Mouse (Mus musculus): Measurements from ENCODE around the gene Ptpra. TPM values are rescaled to one million over a fixed set of nuclear protein-coding genes. Genes with fewer than 3 reads are reported as not detected.

Ptpra gene
- total and polyA plus RNA-seq, 3 experiments = 38.5 to 73.3 (median 40.4) TPM

DNA sequence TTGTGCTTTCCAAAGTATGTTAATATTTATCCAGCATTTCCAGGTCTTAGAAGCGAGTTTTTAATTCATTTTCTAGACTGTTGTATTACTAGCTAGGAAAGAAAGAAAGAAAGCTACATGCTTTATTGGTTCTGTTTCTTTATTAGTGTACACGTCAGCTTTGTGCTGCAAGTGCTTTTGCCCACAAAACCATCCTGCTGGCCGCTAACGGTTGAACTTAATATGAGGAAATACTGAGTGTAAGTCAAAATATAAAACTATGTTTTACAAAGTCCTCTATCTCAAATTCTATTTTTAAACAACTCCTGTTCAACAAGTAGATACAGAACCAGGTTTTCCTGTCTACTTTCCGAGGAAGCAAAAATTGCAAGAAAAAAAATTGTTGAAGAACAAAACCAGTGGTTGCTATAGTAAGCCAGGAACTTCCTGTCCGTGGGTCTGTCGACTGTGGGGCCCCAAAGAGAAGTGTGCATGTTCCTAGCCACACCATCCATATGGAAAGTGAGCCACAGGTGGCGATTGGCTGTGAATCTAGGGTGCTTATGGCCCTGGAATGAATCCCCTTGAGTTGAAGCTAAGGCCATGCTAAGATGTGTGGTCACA lies 22.9 kb downstream of the Ptpra start:
- peaks cover 3% of the 10 kb centered on the region; the same call in 1 of the 2 replicates for H3K79me2 ChIP-seq (replicated peaks; ENCODE audit: control insufficient read depth, extremely low read depth, insufficient read depth, poor library complexity, severe bottlenecking)
- H3K4me2 ChIP-seq (ENCODE audit: insufficient read depth, low read depth, poor library complexity, severe bottlenecking) = peak overlapping the region; percentile 65
- H3K27ac ChIP-seq (ENCODE audit: insufficient read depth, low read depth) = no peak overlapping the region
- peak; percentile 29; the same call in 1 of the 2 replicates for TF ChIP-seq EP300 (IDR thresholded peaks at IDR 0.05; ENCODE audit: low read length)
- TF ChIP-seq ZNF384 (IDR thresholded peaks at IDR 0.05; ENCODE audit: low read depth, low read length) = peak; percentile 67
- TF ChIP-seq ZMIZ1 (IDR thresholded peaks at IDR 0.05; ENCODE audit: low read depth, low read length) = no peak
- TF ChIP-seq HCFC1 (IDR thresholded peaks at IDR 0.05; ENCODE audit: low read depth, low read length) = no peak
- TF ChIP-seq TCF12 (IDR thresholded peaks at IDR 0.05; ENCODE audit: low read depth, low read length) = peak; percentile 27; the same call in 1 of the 2 replicates
- peak; percentile 61 for TF ChIP-seq BHLHE40 (IDR thresholded peaks at IDR 0.05; ENCODE audit: low read depth, low read length)
- dilution Hi-C loops (cut with MboI; ENCODE audit: extremely low pct_ligation_motif_present, extremely low pct_unique_long_range_greater_than_20kb, low sequenced_read_pairs) (no loop called here), in situ Hi-C loops (cut with MboI; ENCODE audit: low pct_ligation_motif_present, low pct_unique_long_range_greater_than_20kb, low sequenced_read_pairs) (no loop called here)
- H3K27me3 ChIP-seq (replicated peaks) = no peaks in the 10 kb centered on the region
- H3K36me3 ChIP-seq (replicated peaks in 1 of 2; ENCODE audit: control insufficient read depth in 1 of 2, insufficient read depth in 1 of 2, low read length in 1 of 2) = peaks cover 0 to 14% of the 10 kb centered on the region in 2 experiments
- H3K9me3 ChIP-seq (replicated peaks; ENCODE audit: low read length) = no peaks in the 10 kb centered on the region
- peak overlapping the region; percentile 50; the same call in 1 of the 2 replicates for H3K9ac ChIP-seq (ENCODE audit: insufficient read depth, low read depth)
- H3K4me1 ChIP-seq (ENCODE audit: control insufficient read depth in 1 of 2, insufficient read depth in 2 of 2) = peaks cover 2 to 35% of the 10 kb centered on the region in 2 experiments; a peak in 2 of 4 replicates
- peak; percentile 40 for DNase-seq (ENCODE audit: extremely low read depth)
- H3K4me3 ChIP-seq (replicated peaks in 1 of 3; ENCODE audit: low read depth in 2 of 3, low read length in 2 of 3, poor library complexity in 1 of 3) = no peak overlapping the region

DNA sequence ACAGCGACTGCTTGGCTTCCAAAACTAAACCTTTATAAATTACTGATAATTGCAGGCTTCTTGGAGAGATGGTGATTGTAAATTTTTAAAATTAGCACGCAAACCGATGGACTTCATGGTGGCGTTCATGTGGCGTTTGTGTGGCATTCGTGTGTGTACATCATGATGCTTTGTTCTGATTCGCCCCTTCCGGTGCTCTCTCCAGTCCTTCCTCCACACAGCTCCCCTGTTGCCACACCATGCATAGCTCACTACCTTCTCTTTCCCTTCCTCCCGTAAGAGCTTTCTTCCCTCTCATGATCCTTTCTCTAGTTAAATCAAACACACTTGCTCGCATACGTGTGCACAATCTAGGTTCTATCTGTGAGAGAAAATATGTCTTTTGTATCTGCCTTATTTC lies 25.7 kb downstream of the Ptpra start:
- Histone ChIP-seq H3K79me2 (replicated peaks; ENCODE audit: control insufficient read depth, extremely low read depth, insufficient read depth, poor library complexity, severe bottlenecking) (peaks cover 5% of the 10 kb centered on the region; the same call in 1 of the 2 replicates), H3K27me3 (replicated peaks) (no peaks in the 10 kb centered on the region), H3K9ac (ENCODE audit: insufficient read depth, low read depth) (no peak overlapping the region), H3K4me3 (replicated peaks in 1 of 3; ENCODE audit: low read depth in 2 of 3, low read length in 2 of 3, poor library complexity in 1 of 3) (no peak overlapping the region), H3K27ac (ENCODE audit: insufficient read depth, low read depth) (no peak overlapping the region), H3K9me3 (replicated peaks; ENCODE audit: low read length) (no peaks in the 10 kb centered on the region), H3K4me2 (ENCODE audit: insufficient read depth, low read depth, poor library complexity, severe bottlenecking) (no peak overlapping the region), H3K36me3 (replicated peaks in 1 of 2; ENCODE audit: control insufficient read depth in 1 of 2, insufficient read depth in 1 of 2, low read length in 1 of 2) (peaks cover 0 to 16% of the 10 kb centered on the region in 2 experiments), H3K4me1 (ENCODE audit: control insufficient read depth in 1 of 2, insufficient read depth in 2 of 2) (peaks cover 2 to 35% of the 10 kb centered on the region in 2 experiments; a peak in 2 of 4 replicates)
- no peak for TF ChIP-seq ZNF384 (IDR thresholded peaks at IDR 0.05; ENCODE audit: low read depth, low read length)
- TF ChIP-seq BHLHE40 (IDR thresholded peaks at IDR 0.05; ENCODE audit: low read depth, low read length) = no peak
- TF ChIP-seq ELF1 (IDR thresholded peaks at IDR 0.05; ENCODE audit: low read depth, low read length) = no peak
- no peak for TF ChIP-seq MAZ (IDR thresholded peaks at IDR 0.05; ENCODE audit: low read depth, low read length)
- no peak for TF ChIP-seq ZC3H11A (IDR thresholded peaks at IDR 0.05; ENCODE audit: low read depth, low read length)
- no peak for TF ChIP-seq JUND (conservative IDR thresholded peaks at IDR 0.05; ENCODE audit: low read depth, low read length)
- TF ChIP-seq UBTF (IDR thresholded peaks at IDR 0.05; ENCODE audit: low read depth, low read length) = no peak
- TF ChIP-seq NRF1 (IDR thresholded peaks at IDR 0.05; ENCODE audit: low read depth, low read length) = no peak
- no peak for TF ChIP-seq CHD1 (IDR thresholded peaks at IDR 0.05; ENCODE audit: low read depth, low read length)
- TF ChIP-seq ZKSCAN1 (IDR thresholded peaks at IDR 0.05; ENCODE audit: borderline replicate concordance, low read depth, low read length) = no peak
- no peak for TF ChIP-seq KAT2A (IDR thresholded peaks at IDR 0.05; ENCODE audit: insufficient replicate concordance, low read length)
- TF ChIP-seq RAD21 (IDR thresholded peaks at IDR 0.05; ENCODE audit: low read depth, low read length) = no peak
- TF ChIP-seq MAFK (IDR thresholded peaks at IDR 0.05; ENCODE audit: insufficient replicate concordance, low read length) = no peak
- no peak for DNase-seq (ENCODE audit: extremely low read depth)
- dilution Hi-C loops (cut with MboI; ENCODE audit: extremely low pct_ligation_motif_present, extremely low pct_unique_long_range_greater_than_20kb, low sequenced_read_pairs) = no loop called here
- in situ Hi-C loops (cut with MboI; ENCODE audit: low pct_ligation_motif_present, low pct_unique_long_range_greater_than_20kb, low sequenced_read_pairs) = no loop called here

Data from CH12.LX (cell line).